Mouse (Mus musculus) stomach, postnatal 0 days (tissue): ENCODE results near the gene Arhgef5. TPM values are rescaled to one million over a fixed set of nuclear protein-coding genes. Genes with fewer than 3 reads are reported as not detected.

Experiments used
- ATAC-seq: fragments of 200-750 bp; cut with Nextera tagmentation; 2 replicates; pipeline ENCODE4 v1.8.0; 2017; ENCODE audit not compliant: low FRiP score, low TSS enrichment
- DNase-seq: peaks from one replicate; pipeline ENCODE4 v3.0.0-alpha.2; 2016; ENCODE audit warnings: low spot score
- H3K27ac ChIP-seq: fragments of 300-500 bp; sonication (generic); replicated peaks from 2 replicates; pipeline ENCODE4 v1.5.1; 2014; ENCODE audit warnings: mild to moderate bottlenecking, control low read depth
- H3K27me3 ChIP-seq: fragments of 300-500 bp; sonication (generic); 2 replicates; pipeline ENCODE4 v1.6.1; 2014; ENCODE audit warnings: low read length; ENCODE audit not compliant: control insufficient read depth, insufficient read depth
- H3K36me3 ChIP-seq: fragments of 300-500 bp; sonication (generic); 2 replicates; pipeline ENCODE4 v1.6.1; 2014; ENCODE audit warnings: low read length, mixed read lengths; ENCODE audit not compliant: control insufficient read depth, insufficient read depth
- H3K4me1 ChIP-seq: fragments of 300-500 bp; sonication (generic); replicated peaks from 2 replicates; pipeline ENCODE4 v1.6.1; 2014; ENCODE audit warnings: antibody characterized with exemption; ENCODE audit not compliant: control insufficient read depth, insufficient read depth
- H3K4me2 ChIP-seq: fragments of 300-500 bp; sonication (generic); replicated peaks from 2 replicates; pipeline ENCODE4 v1.6.1; 2014; ENCODE audit warnings: low read depth, mild to moderate bottlenecking, control low read depth, moderate library complexity
- H3K4me3 ChIP-seq: fragments of 300-500 bp; sonication (generic); 2 replicates; pipeline ENCODE4 v1.5.1; 2014; ENCODE audit warnings: low read depth, low read length, control low read depth
- H3K9ac ChIP-seq: fragments of 300-500 bp; sonication (generic); 2 replicates; pipeline ENCODE4 v1.6.1; 2014; ENCODE audit warnings: mild to moderate bottlenecking, low read length, control low read depth, mixed read lengths
- H3K9me3 ChIP-seq: fragments of 300-500 bp; sonication (generic); 2 replicates; pipeline ENCODE4 v1.6.1; 2016; ENCODE audit warnings: low read length; ENCODE audit not compliant: control insufficient read depth
- CTCF ChIP-seq: IDR thresholded peaks from 2 replicates; pipeline ENCODE4 v1.5.1; 2016; ENCODE audit warnings: antibody characterized with exemption, low read depth, mild to moderate bottlenecking, moderate library complexity
- EP300 ChIP-seq: optimal IDR thresholded peaks from 2 replicates; pipeline ENCODE3; 2016; ENCODE audit warnings: antibody characterized with exemption
- WGBS: fragments of 180-500 bp; shearing (Covaris S2); extraction: QIAGEN DNeasy Blood & Tissue Kit; methylation state at CpG from one replicate; pipeline ENCODE4 v1.1.7; 2014; 5-methylcytosine and 5-hydroxymethylcytosine counted together
- polyA plus RNA-seq: library from polyadenylated mRNA; unstranded; fragments of >200 nt; fragmentation: Nextera tagmentation; extraction: Ambion mirVana; gene quantifications from 2 replicates; pipeline ENCODE4 v1.2.1, GENCODE M21; 2015

Arhgef5 gene
- polyA plus RNA-seq, 1 experiment from 2014 or later, result 13.4 TPM

DNA sequence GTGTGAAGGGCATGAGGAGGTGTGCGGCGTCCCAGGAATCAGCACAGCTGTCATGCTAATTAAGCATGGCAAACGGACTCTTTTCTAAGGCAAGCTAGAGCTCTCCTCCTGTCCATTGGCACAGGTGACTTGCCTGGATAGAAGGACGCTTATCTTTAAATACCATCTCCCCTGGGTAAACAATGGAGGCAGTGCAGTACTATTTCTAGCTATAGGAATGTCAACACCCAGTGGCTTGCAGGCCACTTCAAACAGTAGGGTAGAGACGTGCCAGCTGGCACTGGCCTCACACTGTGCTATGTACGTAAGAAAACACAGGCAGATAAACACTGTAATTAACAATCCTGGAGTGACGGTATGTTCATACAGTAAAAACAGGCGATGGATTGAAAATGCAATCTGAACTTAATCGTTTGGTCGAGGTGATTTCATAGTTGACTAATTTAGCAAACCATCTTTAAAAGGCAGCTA lies 72.1 kb downstream of the Arhgef5 start:
- H3K9ac ChIP-seq, result no peak overlapping the region
- no peaks in the 10 kb centered on the region for H3K27me3 ChIP-seq
- H3K9me3 ChIP-seq, result no peaks in the 10 kb centered on the region
- TF ChIP-seq EP300 (no peak), CTCF (no peak)
- DNase-seq, result peak; percentile 73
- 22% methylated on average over 10 of the region's 10 CpGs for WGBS
- H3K4me3 ChIP-seq, result no peak overlapping the region
- H3K4me1 ChIP-seq, result no peaks in the 10 kb centered on the region
- no peak overlapping the region for H3K27ac ChIP-seq
- H3K4me2 ChIP-seq, result no peak overlapping the region
- ATAC-seq, result peak; percentile 98
- no peaks in the 10 kb centered on the region for H3K36me3 ChIP-seq

DNA sequence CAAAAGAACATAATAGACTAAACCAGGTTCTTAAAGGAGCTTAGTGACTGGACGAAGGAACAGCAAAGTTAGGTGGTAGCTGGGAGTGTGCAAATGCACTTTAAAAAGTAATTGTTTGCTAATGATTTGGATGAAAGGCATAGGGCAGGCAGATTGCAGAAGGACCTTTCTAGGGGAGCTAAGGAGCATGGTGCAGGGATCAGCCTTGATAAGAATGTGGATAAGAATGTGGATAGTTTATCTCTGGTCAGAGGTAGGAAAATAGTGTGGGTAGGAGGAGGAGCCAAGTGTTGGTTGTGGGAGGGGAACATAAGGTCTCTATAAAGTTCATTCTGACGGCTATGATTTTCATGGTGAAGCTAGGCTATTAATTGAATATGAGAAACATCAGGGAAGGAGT lies 73.4 kb downstream of the Arhgef5 start:
- no peak for TF ChIP-seq EP300
- TF ChIP-seq CTCF, result no peak
- H3K4me3 ChIP-seq, result no peak overlapping the region
- no peaks in the 10 kb centered on the region for H3K27me3 ChIP-seq
- 49% methylated on average over 2 of the region's 2 CpGs for WGBS
- H3K4me1 ChIP-seq, result no peaks in the 10 kb centered on the region
- ATAC-seq, result no peak
- H3K9ac ChIP-seq, result no peak overlapping the region
- H3K9me3 ChIP-seq, result no peaks in the 10 kb centered on the region
- no peak overlapping the region for H3K27ac ChIP-seq
- no peak for DNase-seq
- H3K36me3 ChIP-seq, result no peaks in the 10 kb centered on the region
- H3K4me2 ChIP-seq, result no peak overlapping the region

Other genes with a start within 250 kb of the Arhgef5 start
- gene Olfr441, start 159.2 kb upstream of the Arhgef5 start, polyA plus RNA-seq, result 0.04 TPM in 1 of 2 replicates, not detected in the other
- 0.02 TPM in 1 of 2 replicates, not detected in the other for gene Olfr237-ps1, start 119.0 kb upstream of the Arhgef5 start, polyA plus RNA-seq
- 0.06 TPM in 1 of 2 replicates, not detected in the other for gene Olfr437, start 102.3 kb upstream of the Arhgef5 start, polyA plus RNA-seq
- 0.04 TPM in 1 of 2 replicates, not detected in the other for gene Olfr13, start 93.4 kb upstream of the Arhgef5 start, polyA plus RNA-seq
- not detected in 2 replicates for gene Olfr435, start 68.4 kb upstream of the Arhgef5 start, polyA plus RNA-seq
- not detected in 2 replicates for gene Olfr434, start 52.6 kb upstream of the Arhgef5 start, polyA plus RNA-seq
- gene Olfr47, start 34.1 kb upstream of the Arhgef5 start, polyA plus RNA-seq, result not detected in 2 replicates
- gene Nobox, start 44.0 kb downstream of the Arhgef5 start, polyA plus RNA-seq, result not detected in 2 replicates